Mouse (Mus musculus): Measurements from ENCODE around the gene Nsun2. TPM values are rescaled to one million over a fixed set of nuclear protein-coding genes. Genes with fewer than 3 reads are reported as not detected.
"Not testable (repeated sequence)": the region's sequence is repeated elsewhere in the genome, so short reads cannot be mapped to it uniquely, and the experiment has no call there.

Nsun2 gene
- polyA plus RNA-seq, 2 experiments = 58.7 to 88.8 TPM

GRCm38 (mm10) chr13:69633551-69633950 lies 100.0 kb downstream of the Nsun2 start:
- TF ChIP-seq CTCF (IDR thresholded peaks at IDR 0.05; ENCODE audit: low read depth) (no peak), EP300 (IDR thresholded peaks at IDR 0.05; ENCODE audit: low read depth) (no peak)
- peaks cover 68% of the 10 kb centered on the region for H3K36me3 ChIP-seq (replicated peaks; ENCODE audit: control insufficient read depth, insufficient read depth, low read depth)
- no peak for ATAC-seq (ENCODE audit: insufficient read depth)

GRCm38 (mm10) chr13:69633988-69634387 lies 100.4 kb downstream of the Nsun2 start:
- no peak overlapping the region for H3K9ac ChIP-seq (replicated peaks)
- no peak overlapping the region for H3K27ac ChIP-seq
- H3K9me3 ChIP-seq (ENCODE audit: control insufficient read depth, low read length) = no peaks in the 10 kb centered on the region
- no peaks in the 10 kb centered on the region for H3K27me3 ChIP-seq (ENCODE audit: control insufficient read depth, insufficient read depth, low read length)
- H3K36me3 ChIP-seq (replicated peaks; ENCODE audit: control insufficient read depth, insufficient read depth, low read depth) = peaks cover 64% of the 10 kb centered on the region
- no peak overlapping the region for H3K4me3 ChIP-seq (ENCODE audit: insufficient read depth in 1 of 2, low read depth in 2 of 2, low read length in 2 of 2)
- TF ChIP-seq EP300 (IDR thresholded peaks at IDR 0.05; ENCODE audit: low read depth) = no peak
- TF ChIP-seq CTCF (IDR thresholded peaks at IDR 0.05; ENCODE audit: low read depth) = no peak
- no peaks in the 10 kb centered on the region for H3K4me1 ChIP-seq (replicated peaks; ENCODE audit: control insufficient read depth in 2 of 2, insufficient read depth in 2 of 2, low read length in 1 of 2)
- DNase-seq (ENCODE audit: low read depth in 3 of 3, low spot score in 3 of 3) (no peak), ATAC-seq (ENCODE audit: insufficient read depth) (no peak)
- no peak overlapping the region for H3K4me2 ChIP-seq (ENCODE audit: low read depth)
- WGBS (ENCODE audit: insufficient replicate concordance) = 29% methylated on average over 2 of the region's 2 CpGs

More at GRCm38 (mm10) chr13:69633551-69633950, 100.0 kb downstream of the Nsun2 start:
- WGBS (ENCODE audit: insufficient replicate concordance) = 86% methylated on average over 9 of the region's 9 CpGs
- no peaks in the 10 kb centered on the region for H3K27me3 ChIP-seq (ENCODE audit: control insufficient read depth, insufficient read depth, low read length)
- H3K4me1 ChIP-seq (replicated peaks; ENCODE audit: control insufficient read depth in 2 of 2, insufficient read depth in 2 of 2, low read length in 1 of 2) = no peaks in the 10 kb centered on the region
- DNase-seq (ENCODE audit: low read depth in 3 of 3, low spot score in 3 of 3) = no peak
- no peaks in the 10 kb centered on the region for H3K9me3 ChIP-seq (ENCODE audit: control insufficient read depth, low read length)
- no peak overlapping the region for H3K27ac ChIP-seq
- no peak overlapping the region for H3K4me3 ChIP-seq (ENCODE audit: insufficient read depth in 1 of 2, low read depth in 2 of 2, low read length in 2 of 2)
- no peak overlapping the region for H3K4me2 ChIP-seq (ENCODE audit: low read depth)
- no peak overlapping the region for H3K9ac ChIP-seq (replicated peaks)

GRCm38 (mm10) chr13:69635836-69636235 lies 102.3 kb downstream of the Nsun2 start:
- not testable (repeated sequence) for H3K9ac ChIP-seq (replicated peaks); ATAC-seq (ENCODE audit: insufficient read depth); H3K27me3 ChIP-seq (ENCODE audit: control insufficient read depth, insufficient read depth, low read length); H3K27ac ChIP-seq; H3K4me2 ChIP-seq (ENCODE audit: low read depth); H3K9me3 ChIP-seq (ENCODE audit: control insufficient read depth, low read length); DNase-seq (ENCODE audit: low read depth in 3 of 3, low spot score in 3 of 3); H3K4me1 ChIP-seq (replicated peaks; ENCODE audit: control insufficient read depth in 2 of 2, insufficient read depth in 2 of 2, low read length in 1 of 2); H3K4me3 ChIP-seq (ENCODE audit: insufficient read depth in 1 of 2, low read depth in 2 of 2, low read length in 2 of 2)
- WGBS (ENCODE audit: insufficient replicate concordance) = 84% methylated on average over 7 of the region's 7 CpGs
- H3K36me3 ChIP-seq (replicated peaks; ENCODE audit: control insufficient read depth, insufficient read depth, low read depth) = peaks cover 48% of the 10 kb centered on the region

GRCm38 (mm10) chr13:69636375-69636774 lies 102.8 kb downstream of the Nsun2 start:
- no peak for DNase-seq (ENCODE audit: low read depth in 3 of 3, low spot score in 3 of 3)

GRCm38 (mm10) chr13:69636816-69637215 lies 103.3 kb downstream of the Nsun2 start:
- Histone ChIP-seq H3K4me2 (ENCODE audit: low read depth) (no peak overlapping the region), H3K36me3 (replicated peaks; ENCODE audit: control insufficient read depth, insufficient read depth, low read depth) (peaks cover 40% of the 10 kb centered on the region), H3K9ac (replicated peaks) (no peak overlapping the region), H3K27ac (no peak overlapping the region), H3K9me3 (ENCODE audit: control insufficient read depth, low read length) (no peaks in the 10 kb centered on the region), H3K4me3 (ENCODE audit: insufficient read depth in 1 of 2, low read depth in 2 of 2, low read length in 2 of 2) (no peak overlapping the region), H3K4me1 (replicated peaks; ENCODE audit: control insufficient read depth in 2 of 2, insufficient read depth in 2 of 2, low read length in 1 of 2) (no peaks in the 10 kb centered on the region), H3K27me3 (ENCODE audit: control insufficient read depth, insufficient read depth, low read length) (no peaks in the 10 kb centered on the region)
- no peak for ATAC-seq (ENCODE audit: insufficient read depth)
- TF ChIP-seq CTCF (IDR thresholded peaks at IDR 0.05; ENCODE audit: low read depth) (no peak), EP300 (IDR thresholded peaks at IDR 0.05; ENCODE audit: low read depth) (no peak)
- no peak for DNase-seq (ENCODE audit: low read depth in 3 of 3, low spot score in 3 of 3)
- 65% methylated on average over 6 of the region's 6 CpGs for WGBS (ENCODE audit: insufficient replicate concordance)

More at GRCm38 (mm10) chr13:69636375-69636774, 102.8 kb downstream of the Nsun2 start:
- no peak overlapping the region for H3K27ac ChIP-seq
- no peak overlapping the region for H3K4me2 ChIP-seq (ENCODE audit: low read depth)
- no peaks in the 10 kb centered on the region for H3K4me1 ChIP-seq (replicated peaks; ENCODE audit: control insufficient read depth in 2 of 2, insufficient read depth in 2 of 2, low read length in 1 of 2)
- no peak for ATAC-seq (ENCODE audit: insufficient read depth)
- H3K36me3 ChIP-seq (replicated peaks; ENCODE audit: control insufficient read depth, insufficient read depth, low read depth) = peaks cover 44% of the 10 kb centered on the region
- 70% methylated on average over 3 of the region's 3 CpGs for WGBS (ENCODE audit: insufficient replicate concordance)
- H3K27me3 ChIP-seq (ENCODE audit: control insufficient read depth, insufficient read depth, low read length) = no peaks in the 10 kb centered on the region
- no peaks in the 10 kb centered on the region for H3K9me3 ChIP-seq (ENCODE audit: control insufficient read depth, low read length)
- H3K9ac ChIP-seq (replicated peaks) = no peak overlapping the region
- H3K4me3 ChIP-seq (ENCODE audit: insufficient read depth in 1 of 2, low read depth in 2 of 2, low read length in 2 of 2) = no peak overlapping the region
- TF ChIP-seq EP300 (IDR thresholded peaks at IDR 0.05; ENCODE audit: low read depth) (no peak), CTCF (IDR thresholded peaks at IDR 0.05; ENCODE audit: low read depth) (no peak)
